Mouse (Mus musculus) erythroid progenitor cell, adult 5-6 weeks (primary cell): ENCODE data around the gene Olfr429. TPM values are rescaled to one million over a fixed set of nuclear protein-coding genes. Genes with fewer than 3 reads are reported as not detected.

ENCODE experiments used
- total RNA-seq, 2 experiments: library from RNA; stranded (forward) in 1 of 2; stranded (reverse) in 1 of 2; fragments of 150-400 nt in 1 of 2; fragments of 186-747, 209-891 nt in 1 of 2; gene quantifications; 2 replicates each; pipeline versions ENCODE4 v1.2.3 to v1.2.4; 2015 to 2017; ENCODE audit warnings: low replicate concordance in 2 of 2

The Olfr429 gene
- total RNA-seq, 2 experiments from 2014 or later = not detected

Other genes with a start within 250 kb of the Olfr429 start
- 5.0 and 16.3 TPM in 2 replicates for gene Ifi211, start 171.3 kb upstream of the Olfr429 start, total RNA-seq (2015; ENCODE audit: low replicate concordance)
- gene Ifi211, start 171.3 kb upstream of the Olfr429 start, total RNA-seq (2017; ENCODE audit: low replicate concordance) = 2.7 and 5.3 TPM in 2 replicates
- gene Mndal, start 141.8 kb upstream of the Olfr429 start, total RNA-seq (2015; ENCODE audit: low replicate concordance) = 54.8 and 103 TPM in 2 replicates
- gene Mndal, start 141.8 kb upstream of the Olfr429 start, total RNA-seq (2017; ENCODE audit: low replicate concordance) = 12.8 and 34.0 TPM in 2 replicates
- 25.2 and 30.6 TPM in 2 replicates for gene Ifi203, start 141.7 kb upstream of the Olfr429 start, total RNA-seq (2015; ENCODE audit: low replicate concordance)
- gene Ifi203, start 141.7 kb upstream of the Olfr429 start, total RNA-seq (2017; ENCODE audit: low replicate concordance) = 7.5 and 8.6 TPM in 2 replicates
- not detected in 2 replicates for gene Ifi202b, start 101.6 kb upstream of the Olfr429 start, total RNA-seq (2015; ENCODE audit: low replicate concordance)
- not detected in 2 replicates for gene Ifi202b, start 101.6 kb upstream of the Olfr429 start, total RNA-seq (2017; ENCODE audit: low replicate concordance)
- 1.3 and 4.7 TPM in 2 replicates for gene Ifi205, start 52.5 kb upstream of the Olfr429 start, total RNA-seq (2015; ENCODE audit: low replicate concordance)
- 5.5 TPM in 1 of 2 replicates, not detected in the other for gene Ifi205, start 52.5 kb upstream of the Olfr429 start, total RNA-seq (2017; ENCODE audit: low replicate concordance)
- not detected in 2 replicates for gene Olfr433, start 43.6 kb upstream of the Olfr429 start, total RNA-seq (2015; ENCODE audit: low replicate concordance)
- not detected in 2 replicates for gene Olfr433, start 43.6 kb upstream of the Olfr429 start, total RNA-seq (2017; ENCODE audit: low replicate concordance)
- not detected in 2 replicates for gene Olfr432, start 35.1 kb upstream of the Olfr429 start, total RNA-seq (2015; ENCODE audit: low replicate concordance)
- not detected in 2 replicates for gene Olfr432, start 35.1 kb upstream of the Olfr429 start, total RNA-seq (2017; ENCODE audit: low replicate concordance)
- gene Olfr430, start 17.7 kb upstream of the Olfr429 start, total RNA-seq (2015; ENCODE audit: low replicate concordance) = not detected in 2 replicates
- gene Olfr430, start 17.7 kb upstream of the Olfr429 start, total RNA-seq (2017; ENCODE audit: low replicate concordance) = not detected in 2 replicates
- not detected in 2 replicates for gene Olfr427, start 12.6 kb downstream of the Olfr429 start, total RNA-seq (2015; ENCODE audit: low replicate concordance)
- gene Olfr427, start 12.6 kb downstream of the Olfr429 start, total RNA-seq (2017; ENCODE audit: low replicate concordance) = not detected in 2 replicates
- 0.36 and 2.5 TPM in 2 replicates for gene Olfr231, start 36.8 kb downstream of the Olfr429 start, total RNA-seq (2015; ENCODE audit: low replicate concordance)
- gene Olfr231, start 36.8 kb downstream of the Olfr429 start, total RNA-seq (2017; ENCODE audit: low replicate concordance) = 1.2 and 3.5 TPM in 2 replicates
- gene Olfr424, start 47.2 kb downstream of the Olfr429 start, total RNA-seq (2015; ENCODE audit: low replicate concordance) = not detected in 2 replicates
- gene Olfr424, start 47.2 kb downstream of the Olfr429 start, total RNA-seq (2017; ENCODE audit: low replicate concordance) = not detected in 2 replicates
- not detected in 2 replicates for gene Olfr420, start 71.3 kb downstream of the Olfr429 start, total RNA-seq (2015; ENCODE audit: low replicate concordance)
- gene Olfr420, start 71.3 kb downstream of the Olfr429 start, total RNA-seq (2017; ENCODE audit: low replicate concordance) = 0.77 TPM in 1 of 2 replicates, not detected in the other
- 506 and 527 TPM in 2 replicates for gene Spta1, start 88.4 kb downstream of the Olfr429 start, total RNA-seq (2015; ENCODE audit: low replicate concordance)
- 1,343 and 1,534 TPM in 2 replicates for gene Spta1, start 88.4 kb downstream of the Olfr429 start, total RNA-seq (2017; ENCODE audit: low replicate concordance)
- not detected in 2 replicates for gene Olfr419, start 167.7 kb downstream of the Olfr429 start, total RNA-seq (2015; ENCODE audit: low replicate concordance)
- gene Olfr419, start 167.7 kb downstream of the Olfr429 start, total RNA-seq (2017; ENCODE audit: low replicate concordance) = 0.90 and 1.7 TPM in 2 replicates
- gene Mptx1, start 246.2 kb downstream of the Olfr429 start, total RNA-seq (2015; ENCODE audit: low replicate concordance) = not detected in 2 replicates
- gene Mptx1, start 246.2 kb downstream of the Olfr429 start, total RNA-seq (2017; ENCODE audit: low replicate concordance) = not detected in 2 replicates